Mouse (Mus musculus): ENCODE data around the gene Vwa1.

DNA sequence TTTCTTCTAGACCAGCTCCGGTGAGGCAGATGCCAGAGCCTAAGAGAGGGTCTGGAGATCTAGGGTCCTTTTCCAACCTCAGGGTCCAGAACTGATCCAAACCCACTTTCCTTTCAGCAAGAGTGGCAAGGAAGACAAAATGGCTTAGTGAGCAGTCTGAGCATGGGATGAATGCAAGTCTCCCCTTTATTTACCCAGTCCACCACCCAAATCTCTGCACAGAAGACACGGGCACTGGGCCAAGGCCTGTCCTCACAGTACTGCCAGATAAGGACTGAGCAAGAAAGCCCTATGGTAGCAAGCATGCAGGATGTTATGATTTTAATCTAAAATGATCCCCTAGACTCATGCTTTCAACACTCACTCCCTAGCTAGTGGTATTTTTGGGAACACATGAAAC lies 3.3 kb upstream of the Vwa1 start:
- no peak for TF ChIP-seq TAL1 (IDR thresholded peaks at IDR 0.05; ENCODE audit: low read length)
- no peak for TF ChIP-seq GATA1 (IDR thresholded peaks at IDR 0.05; ENCODE audit: low read length)

Data from erythroblast, embryonic 14.5 days (primary cell).